8 mouse cellular contexts compared by ENCODE assay signal in the genomic region with DNA sequence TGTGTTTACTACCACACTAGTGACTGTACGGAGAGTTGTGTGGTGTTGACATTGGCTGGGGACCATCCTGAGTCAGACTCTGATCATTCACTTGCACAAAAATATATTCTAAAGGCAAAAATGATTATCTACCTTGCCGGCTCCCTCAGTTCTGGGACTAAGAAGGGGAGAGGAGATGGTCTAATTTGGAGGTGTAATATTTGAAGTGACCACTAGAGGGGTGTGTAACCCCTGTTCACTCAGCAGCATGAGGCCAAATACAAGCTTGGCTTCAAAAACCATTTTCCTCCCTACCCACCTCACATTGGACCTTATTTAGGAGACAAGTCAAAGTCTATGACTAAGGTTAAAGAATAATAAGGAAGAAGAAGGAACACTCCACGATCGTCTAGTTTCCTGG. TPM values are rescaled to one million over a fixed set of nuclear protein-coding genes. Genes with fewer than 3 reads are reported as not detected.
A peak's percentile ranks its signal among the peaks of the same experiment; 100 is the strongest.
DNase-seq lines count a peak whose midpoint lies in the region; ATAC-seq lines count a peak whose summit lies in the region.

No protein-coding gene starts in this region.

- peak; percentile 33 for DNase-seq in heart, adult 8-10 months (ENCODE audit: low spot score)
- no peak for DNase-seq in heart, postnatal 25 days (ENCODE audit: low spot score)
- DNase-seq in thymus, postnatal 14 days: peak; percentile 11
- DNase-seq in thymus, adult 18-20 months: no peak
- peak; percentile 75 for DNase-seq in forelimb bud, embryonic 11.5 days (ENCODE audit: low read depth, low spot score)
- no peak for DNase-seq in adrenal gland, postnatal 25 days
- DNase-seq in frontal cortex, postnatal 14 days (ENCODE audit: low spot score in 2 of 2): no peak

- intact Hi-C loops in heart, postnatal 25 days (cut with DNase I): no loop called here

- peak; percentile 86 for ATAC-seq in megakaryocyte progenitor cell, adult 5-6 weeks (replicated peaks; ENCODE audit: poor library complexity)

RNA-seq across cellular contexts. Expression of gene Pkp1, which starts 39.5 kb away (rescaled TPM):
- total RNA-seq in heart, adult 8-10 months (2022): not detected
- not detected for total RNA-seq in heart, postnatal 25 days (2021)
- total RNA-seq in megakaryocyte progenitor cell, adult 5-6 weeks (2015): not detected in 2 replicates
- total RNA-seq in megakaryocyte progenitor cell, adult 5-6 weeks (2017): not detected in 2 replicates
- total RNA-seq in adrenal gland, postnatal 25 days (2021): not detected in 2 replicates

RNA-seq across cellular contexts. Expression of gene Igfn1, which starts 47.7 kb away (rescaled TPM):
- under 1 TPM; 0.05 to 0.16 (median 0.10) TPM for total RNA-seq in heart, adult 8-10 months (2022)
- under 1 TPM in 1 of 2 experiments, not detected in 1; 0.20 TPM for total RNA-seq in heart, postnatal 25 days (2021)
- not detected in 2 replicates for total RNA-seq in megakaryocyte progenitor cell, adult 5-6 weeks (2015)
- total RNA-seq in megakaryocyte progenitor cell, adult 5-6 weeks (2017): not detected in 2 replicates
- total RNA-seq in adrenal gland, postnatal 25 days (2021): 0.18 TPM in 1 of 2 replicates, not detected in the other

RNA-seq across cellular contexts. Expression of gene Tmem9, which starts 49.5 kb away (rescaled TPM):
- total RNA-seq in heart, adult 8-10 months (2022): 10 to 100 TPM; 12.6 to 21.0 (median 17.3) TPM
- 10 to 100 TPM; 14.6 to 15.8 TPM for total RNA-seq in heart, postnatal 25 days (2021)
- 5.8 and 12.7 TPM in 2 replicates for total RNA-seq in megakaryocyte progenitor cell, adult 5-6 weeks (2015)
- 5.1 and 9.2 TPM in 2 replicates for total RNA-seq in megakaryocyte progenitor cell, adult 5-6 weeks (2017)
- 33.5 and 41.0 TPM in 2 replicates for total RNA-seq in adrenal gland, postnatal 25 days (2021)

Comparison
In these comparisons a context has a peak if more than half of its experiments do, and no peak if none do; other contexts are left out.
1. DNase-seq: peak in heart, adult 8-10 months (single experiment), thymus, postnatal 14 days (single experiment) and forelimb bud, embryonic 11.5 days (single experiment); none in heart, postnatal 25 days (single experiment), thymus, adult 18-20 months (0 of 2), adrenal gland, postnatal 25 days (single experiment) and frontal cortex, postnatal 14 days (0 of 2).